Mouse (Mus musculus) midbrain, embryonic 16.5 days (tissue): ENCODE data around the gene Heatr3. TPM values are rescaled to one million over a fixed set of nuclear protein-coding genes. Genes with fewer than 3 reads are reported as not detected.

Source experiments
- ATAC-seq: fragments of 200-750 bp; cut with Nextera tagmentation; 2 replicates; pipeline ENCODE4 v1.8.0; 2017; ENCODE audit warnings: moderate TSS enrichment
- H3K27ac ChIP-seq: fragments of 300-500 bp; sonication (generic); 2 replicates; pipeline ENCODE4 v1.5.1; 2014; ENCODE audit warnings: mild to moderate bottlenecking, low read length, mixed read lengths
- H3K27me3 ChIP-seq: fragments of 300-500 bp; sonication (generic); 2 replicates; pipeline ENCODE4 v1.6.1; 2014; ENCODE audit warnings: low read depth, low read length, mixed read lengths; ENCODE audit not compliant: control insufficient read depth, insufficient read depth
- H3K36me3 ChIP-seq: fragments of 300-500 bp; sonication (generic); 2 replicates; pipeline ENCODE4 v1.6.1; 2014; ENCODE audit warnings: mild to moderate bottlenecking, low read length, moderate library complexity, mixed read lengths; ENCODE audit not compliant: control insufficient read depth, insufficient read depth
- H3K4me1 ChIP-seq: fragments of 300-500 bp; sonication (generic); 2 replicates; pipeline ENCODE4 v1.6.1; 2014; ENCODE audit warnings: mild to moderate bottlenecking, low read length, mixed read lengths; ENCODE audit not compliant: control insufficient read depth, insufficient read depth
- H3K4me2 ChIP-seq: fragments of 300-500 bp; sonication (generic); 2 replicates; pipeline ENCODE4 v1.6.1; 2014; ENCODE audit warnings: mild to moderate bottlenecking, low read length, mixed read lengths
- H3K4me3 ChIP-seq: fragments of 300-500 bp; sonication (generic); 2 replicates; pipeline ENCODE4 v1.5.1; 2014; ENCODE audit warnings: low read depth, mild to moderate bottlenecking, low read length, moderate library complexity, mixed read lengths
- H3K9ac ChIP-seq: fragments of 300-500 bp; sonication (generic); 2 replicates; pipeline ENCODE4 v1.6.1; 2014; ENCODE audit warnings: low read depth, low read length, mixed read lengths
- H3K9me3 ChIP-seq: fragments of 300-500 bp; sonication (generic); replicated peaks from 2 replicates; pipeline ENCODE4 v1.6.1; 2014; ENCODE audit warnings: mild to moderate bottlenecking, low read length, mixed read lengths; ENCODE audit not compliant: control insufficient read depth, poor library complexity, severe bottlenecking
- WGBS: fragments of 180-500 bp; shearing (Covaris S2); extraction: QIAGEN DNeasy Blood & Tissue Kit; methylation state at CpG from one replicate; pipeline ENCODE4 v1.1.7; 2014; 5-methylcytosine and 5-hydroxymethylcytosine counted together
- polyA plus RNA-seq: library from polyadenylated mRNA; unstranded; fragments of >200 nt; fragmentation: Nextera tagmentation; extraction: Ambion mirVana; gene quantifications from 2 replicates; pipeline ENCODE4 v1.2.1, GENCODE M21; 2015

The Heatr3 gene
- polyA plus RNA-seq, 1 experiment from 2014 or later: 34.9 TPM

DNA sequence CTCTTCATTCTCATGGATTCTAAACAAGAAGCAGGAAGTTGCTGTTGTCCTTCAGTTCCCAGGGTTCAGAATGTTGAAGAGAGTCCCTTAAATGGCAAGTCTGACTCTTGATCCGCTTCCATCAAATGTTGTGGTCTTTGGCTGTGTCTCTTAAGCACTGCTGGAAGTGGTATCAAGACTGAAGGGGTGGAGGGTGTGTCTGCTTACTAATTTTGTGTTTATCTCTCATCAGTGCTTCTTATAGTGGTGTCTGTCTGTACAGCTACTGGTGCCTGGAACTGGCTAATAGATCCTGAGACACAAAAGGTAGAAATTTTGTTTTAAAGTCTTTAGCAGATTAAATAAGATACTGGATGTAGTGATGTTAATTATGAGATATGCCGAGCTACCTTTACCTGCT lies 12.8 kb upstream of the Heatr3 start:
- H3K9me3 ChIP-seq: no peaks in the 10 kb centered on the region
- no peak for ATAC-seq
- H3K27me3 ChIP-seq: no peaks in the 10 kb centered on the region
- 91% methylated on average over 2 of the region's 2 CpGs for WGBS
- H3K27ac ChIP-seq: no peak overlapping the region
- H3K4me3 ChIP-seq: no peak overlapping the region
- no peak overlapping the region for H3K9ac ChIP-seq
- peaks cover 14% of the 10 kb centered on the region for H3K36me3 ChIP-seq
- no peak overlapping the region for H3K4me2 ChIP-seq
- H3K4me1 ChIP-seq: peaks cover 4% of the 10 kb centered on the region; the same call in 1 of the 2 replicates

DNA sequence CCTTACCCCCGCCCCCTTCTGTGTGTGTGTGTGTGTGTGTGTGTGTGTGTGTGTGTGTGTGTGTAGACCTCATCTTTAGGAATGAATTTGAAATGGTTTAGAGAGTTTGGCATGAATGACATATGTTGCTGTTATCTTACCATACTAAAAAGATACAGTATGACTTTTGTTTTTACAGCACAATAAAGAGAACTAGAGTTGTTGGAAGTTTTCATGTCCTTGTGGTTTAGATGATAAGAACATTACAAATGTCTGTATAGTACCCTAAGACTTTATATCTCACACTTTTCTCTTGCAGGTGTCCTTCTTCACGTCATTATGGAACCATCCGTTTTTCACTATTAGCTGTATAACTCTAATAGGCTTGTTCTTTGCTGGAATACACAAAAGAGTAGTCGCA lies 8.3 kb upstream of the Heatr3 start:
- H3K27me3 ChIP-seq: no peaks in the 10 kb centered on the region
- no peak overlapping the region for H3K9ac ChIP-seq
- ATAC-seq: no peak
- peaks cover 8% of the 10 kb centered on the region for H3K36me3 ChIP-seq
- 88% methylated on average over 4 of the region's 4 CpGs for WGBS
- H3K4me1 ChIP-seq: no peaks in the 10 kb centered on the region
- no peak overlapping the region for H3K4me2 ChIP-seq
- no peak overlapping the region for H3K4me3 ChIP-seq
- no peaks in the 10 kb centered on the region for H3K9me3 ChIP-seq
- no peak overlapping the region for H3K27ac ChIP-seq

DNA sequence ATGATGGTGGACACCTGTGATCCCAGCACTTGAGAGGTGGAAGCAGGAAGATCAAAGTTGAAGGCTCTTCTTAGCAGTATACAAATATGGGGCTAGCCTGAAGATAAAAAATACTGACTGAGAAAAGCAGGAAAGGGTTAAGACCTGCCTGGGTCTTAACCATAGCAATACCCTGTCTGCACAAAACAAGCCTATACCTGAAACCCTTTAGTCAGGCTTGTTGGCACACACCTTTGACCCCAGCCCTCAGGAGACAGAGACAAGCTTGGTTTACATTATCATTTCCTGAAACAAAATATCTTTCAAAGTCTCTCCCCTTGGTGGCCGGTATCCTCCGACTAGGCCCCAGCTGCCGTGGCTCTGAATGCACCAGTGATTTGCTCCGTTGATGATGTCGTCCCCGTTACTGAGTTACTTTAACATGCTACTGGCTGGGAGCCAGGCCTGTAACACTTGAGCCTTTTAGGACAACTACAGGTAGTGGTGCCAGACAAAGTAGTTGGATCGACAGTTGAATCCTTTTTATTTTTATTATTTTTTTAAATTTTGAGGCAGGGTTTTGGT lies 6.8 kb upstream of the Heatr3 start:
- no peak for ATAC-seq
- H3K36me3 ChIP-seq: peaks cover 11% of the 10 kb centered on the region
- WGBS: 69% methylated on average over 7 of the region's 7 CpGs

DNA sequence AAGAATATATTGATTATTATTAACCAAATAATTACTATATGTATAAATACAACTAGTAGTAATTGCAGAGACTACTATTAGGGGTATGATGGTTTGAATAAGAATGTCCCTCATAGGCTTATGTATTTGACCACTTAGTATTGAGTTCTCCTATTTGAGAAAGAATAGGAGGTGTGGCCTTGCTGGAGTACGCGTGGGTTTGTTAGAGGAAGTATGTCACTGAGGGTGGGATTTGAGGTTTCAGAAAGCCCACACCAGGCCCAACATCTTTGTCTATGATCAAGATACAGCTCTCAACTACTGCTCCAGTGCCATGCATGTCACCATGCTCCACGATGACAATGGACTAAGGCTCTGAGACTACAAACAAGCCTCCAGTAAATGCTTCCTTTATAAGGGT lies 1.6 kb downstream of the Heatr3 start:
- Histone ChIP-seq H3K4me1 (peaks cover 13% of the 10 kb centered on the region), H3K9me3 (no peaks in the 10 kb centered on the region), H3K36me3 (peaks cover 21% of the 10 kb centered on the region), H3K4me3 (no peak overlapping the region; the same call in 1 of the 2 replicates), H3K9ac (no peak overlapping the region), H3K27me3 (no peaks in the 10 kb centered on the region), H3K27ac (no peak overlapping the region), H3K4me2 (no peak overlapping the region; the same call in 1 of the 2 replicates)
- WGBS: 91% methylated on average over 3 of the region's 3 CpGs
- ATAC-seq: no peak

More for the DNA sequence above, 6.8 kb upstream of the Heatr3 start:
- H3K4me1 ChIP-seq: no peaks in the 10 kb centered on the region
- no peaks in the 10 kb centered on the region for H3K27me3 ChIP-seq
- no peak overlapping the region for H3K4me3 ChIP-seq
- H3K9me3 ChIP-seq: no peaks in the 10 kb centered on the region
- H3K9ac ChIP-seq: no peak overlapping the region
- H3K4me2 ChIP-seq: no peak overlapping the region
- H3K27ac ChIP-seq: no peak overlapping the region

DNA sequence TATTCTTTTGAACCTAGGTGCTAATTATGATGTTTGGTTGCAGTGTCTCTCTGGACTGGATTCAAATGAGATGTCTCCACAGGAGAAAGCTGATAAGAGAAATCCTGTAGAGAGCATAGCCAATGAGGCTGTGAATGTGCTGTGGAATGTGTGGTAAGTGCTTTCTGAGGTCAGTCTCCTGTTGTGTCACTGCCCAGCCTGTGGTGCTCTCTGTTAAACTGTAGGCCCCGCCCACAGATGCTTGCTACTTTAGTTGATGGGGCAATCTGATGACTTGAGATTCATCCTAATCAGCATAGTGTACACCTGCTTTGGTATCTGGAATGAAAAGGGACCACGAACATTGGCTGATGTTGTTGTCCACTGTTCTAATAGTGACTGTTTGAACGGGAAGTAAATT lies 4.0 kb downstream of the Heatr3 start:
- H3K27me3 ChIP-seq: no peaks in the 10 kb centered on the region
- peaks cover 13% of the 10 kb centered on the region for H3K4me1 ChIP-seq
- no peak overlapping the region for H3K4me2 ChIP-seq
- H3K9ac ChIP-seq: no peak overlapping the region
- H3K9me3 ChIP-seq: no peaks in the 10 kb centered on the region
- 94% methylated on average over 3 of the region's 3 CpGs for WGBS
- ATAC-seq: no peak
- H3K36me3 ChIP-seq: peaks cover 18% of the 10 kb centered on the region
- no peak overlapping the region for H3K27ac ChIP-seq
- no peak overlapping the region for H3K4me3 ChIP-seq

DNA sequence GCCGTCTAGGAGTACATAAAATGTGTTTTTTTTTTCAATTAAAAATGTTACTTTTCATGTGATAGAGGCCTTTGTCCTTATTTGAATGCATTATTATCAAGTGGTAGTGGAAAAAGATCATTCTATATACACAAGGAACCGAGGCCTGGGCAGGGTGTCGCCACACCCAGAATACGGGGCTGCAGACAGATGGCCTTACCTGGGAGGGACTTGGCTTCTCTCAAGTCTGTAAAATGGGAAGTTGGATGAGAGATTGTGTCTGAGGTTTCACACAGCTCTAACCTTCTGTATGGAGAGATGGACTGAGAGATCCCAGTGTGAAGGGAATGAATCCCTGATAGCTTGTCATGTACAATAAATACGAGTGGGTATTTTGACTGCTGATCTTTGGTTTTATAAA lies 6.4 kb downstream of the Heatr3 start:
- Histone ChIP-seq H3K36me3 (peaks cover 32% of the 10 kb centered on the region), H3K4me1 (peaks cover 7% of the 10 kb centered on the region)
- no peak for ATAC-seq

DNA sequence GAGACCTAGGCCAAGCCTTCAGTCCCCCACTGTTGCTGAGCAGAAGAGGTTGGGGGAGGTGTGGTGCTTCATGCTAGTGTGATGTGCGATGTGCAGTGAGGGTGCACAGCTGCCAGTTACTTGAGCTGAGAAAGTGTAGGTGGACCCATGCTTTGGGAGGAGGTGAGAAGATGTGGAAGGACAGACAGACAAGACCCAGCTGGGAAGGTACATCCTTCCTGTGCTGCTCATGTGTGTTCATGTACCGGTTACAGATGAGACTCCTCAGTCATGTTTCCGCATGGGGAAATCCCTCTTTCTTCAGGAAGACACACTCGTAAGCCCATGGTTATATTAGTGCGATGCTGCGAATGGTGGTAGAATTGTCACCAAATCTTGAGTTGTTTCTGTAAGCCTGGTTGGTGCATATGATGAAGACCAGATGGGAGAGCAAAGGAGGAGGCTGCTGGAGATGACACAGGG lies 13.3 kb downstream of the Heatr3 start:
- 96% methylated on average over 6 of the region's 6 CpGs for WGBS
- Histone ChIP-seq H3K4me2 (no peak overlapping the region), H3K36me3 (peaks cover 27% of the 10 kb centered on the region), H3K9ac (no peak overlapping the region), H3K27ac (no peak overlapping the region), H3K27me3 (no peaks in the 10 kb centered on the region), H3K4me3 (no peak overlapping the region), H3K9me3 (no peaks in the 10 kb centered on the region), H3K4me1 (no peaks in the 10 kb centered on the region)
- ATAC-seq: no peak

More for the DNA sequence above, 6.4 kb downstream of the Heatr3 start:
- Histone ChIP-seq H3K9me3 (no peaks in the 10 kb centered on the region), H3K9ac (no peak overlapping the region), H3K27me3 (no peaks in the 10 kb centered on the region), H3K27ac (no peak overlapping the region), H3K4me2 (no peak overlapping the region), H3K4me3 (no peak overlapping the region)
- 92% methylated on average over 5 of the region's 5 CpGs for WGBS

DNA sequence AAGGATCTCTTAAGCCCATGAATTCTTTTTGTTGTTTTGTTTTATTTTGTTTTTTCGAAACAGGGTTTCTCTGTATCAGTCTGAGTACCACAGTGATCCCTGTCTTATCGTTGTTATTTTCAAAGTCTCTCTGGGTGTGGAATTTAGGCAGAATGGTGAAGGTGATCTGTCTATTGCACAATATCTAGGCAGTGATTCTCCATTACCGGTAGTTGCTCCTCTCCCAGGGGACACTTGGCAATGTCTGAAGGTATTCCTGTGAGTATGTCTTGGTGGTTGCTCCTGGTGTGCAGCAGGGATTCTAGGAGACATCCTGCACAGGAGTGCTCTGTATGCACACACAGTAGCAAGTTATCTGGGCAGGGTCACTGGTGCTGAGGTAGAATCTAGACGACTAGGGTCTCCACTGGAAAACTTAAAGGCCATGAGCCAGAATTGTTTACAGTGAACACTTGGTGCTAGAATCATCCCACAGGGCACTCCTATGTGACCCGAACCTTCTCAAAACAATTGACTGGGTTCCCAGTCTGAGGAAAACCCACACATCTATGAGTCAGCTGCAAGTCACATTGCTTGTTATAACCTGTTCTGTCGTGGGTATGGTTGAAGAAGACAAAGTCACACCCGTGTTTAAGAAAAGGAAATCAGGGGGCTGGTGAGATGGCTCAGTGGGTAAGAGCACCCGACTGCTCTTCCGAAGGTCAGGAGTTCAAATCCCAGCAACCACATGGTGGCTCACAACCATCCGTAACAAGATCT lies 22.8 kb downstream of the Heatr3 start:
- Histone ChIP-seq H3K27ac (no peak overlapping the region), H3K9ac (no peak overlapping the region), H3K9me3 (no peaks in the 10 kb centered on the region), H3K36me3 (peaks cover 50% of the 10 kb centered on the region), H3K4me2 (no peak overlapping the region), H3K27me3 (no peaks in the 10 kb centered on the region), H3K4me3 (no peak overlapping the region), H3K4me1 (no peaks in the 10 kb centered on the region)
- WGBS: 94% methylated on average over 10 of the region's 10 CpGs
- no peak for ATAC-seq

DNA sequence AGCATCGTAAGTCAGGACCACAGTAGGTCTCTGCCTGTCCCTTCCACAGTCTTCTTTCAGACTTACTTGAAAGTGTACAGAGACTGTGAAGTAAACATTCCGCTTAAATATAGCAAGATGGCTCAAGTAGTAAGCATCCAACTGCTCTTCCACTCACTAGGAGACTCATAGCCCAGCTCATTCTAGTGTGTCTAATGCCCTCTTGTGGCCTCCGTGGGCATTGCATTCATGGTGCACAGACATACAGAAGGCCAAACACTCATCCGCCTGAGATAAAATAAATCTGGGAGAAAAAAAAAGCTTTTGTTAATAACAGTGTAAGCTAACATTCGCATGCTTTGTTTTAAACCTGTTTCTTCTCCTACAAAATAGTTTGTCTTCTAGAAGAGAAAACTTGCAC lies 23.8 kb downstream of the Heatr3 start:
- no peak overlapping the region for H3K4me2 ChIP-seq
- H3K27me3 ChIP-seq: no peaks in the 10 kb centered on the region
- H3K4me3 ChIP-seq: no peak overlapping the region
- 80% methylated on average over 5 of the region's 5 CpGs for WGBS
- no peak overlapping the region for H3K9ac ChIP-seq
- H3K36me3 ChIP-seq: peaks cover 48% of the 10 kb centered on the region
- H3K4me1 ChIP-seq: no peaks in the 10 kb centered on the region
- no peak for ATAC-seq
- H3K9me3 ChIP-seq: no peaks in the 10 kb centered on the region
- no peak overlapping the region for H3K27ac ChIP-seq
